Mouse (Mus musculus) thymus, adult 2 months (tissue): ENCODE measurements around the gene Hgfac.

Experiments
- CTCF ChIP-seq: fragments of 200-500 bp; IDR thresholded peaks from 2 replicates; pipeline ENCODE4 v1.5.1; 2012; ENCODE audit warnings: mild to moderate bottlenecking, control low read depth, low read length, moderate library complexity, borderline replicate concordance; ENCODE audit not compliant: control insufficient read depth, poor library complexity, insufficient read depth; ENCODE audit errors: extremely low read depth
- POLR2A ChIP-seq: fragments of 200-500 bp; IDR thresholded peaks from 2 replicates; pipeline ENCODE4 v1.6.1; 2012; ENCODE audit warnings: mild to moderate bottlenecking, low read length, control low read depth, moderate library complexity; ENCODE audit not compliant: control insufficient read depth, poor library complexity, insufficient read depth; ENCODE audit errors: extremely low read depth

GRCm38 (mm10) chr5:35029755-35030154, 11.6 kb upstream of the Hgfac start:
- TF ChIP-seq POLR2A (no peak), CTCF (no peak)
